Mouse (Mus musculus): Measurements from ENCODE around the gene Sdad1.

Gene Sdad1

GRCm38 (mm10) chr5:92312046-92312715, 1.9 kb upstream of the Sdad1 start:
- peak; percentile 73 for DNase-seq (ENCODE audit: extremely low spot score, low spot score)

GRCm38 (mm10) chr5:92304291-92304690, 6.0 kb downstream of the Sdad1 start:
- DNase-seq (ENCODE audit: extremely low spot score, low spot score): no peak

GRCm38 (mm10) chr5:92302149-92302840, 8.0 kb downstream of the Sdad1 start:
- no peak for DNase-seq (ENCODE audit: extremely low spot score, low spot score)

GRCm38 (mm10) chr5:92294525-92294924, 15.8 kb downstream of the Sdad1 start:
- DNase-seq (ENCODE audit: extremely low spot score, low spot score): no peak

GRCm38 (mm10) chr5:92291652-92292414, 18.4 kb downstream of the Sdad1 start:
- no peak for DNase-seq (ENCODE audit: extremely low spot score, low spot score)

GRCm38 (mm10) chr5:92287840-92288239, 22.4 kb downstream of the Sdad1 start:
- no peak for DNase-seq (ENCODE audit: extremely low spot score, low spot score)

GRCm38 (mm10) chr5:92283107-92283506, 27.2 kb downstream of the Sdad1 start:
- no peak for DNase-seq (ENCODE audit: extremely low spot score, low spot score)

GRCm38 (mm10) chr5:92282571-92282970, 27.7 kb downstream of the Sdad1 start:
- no peak for DNase-seq (ENCODE audit: extremely low spot score, low spot score)

- no peak for DNase-seq (ENCODE audit: extremely low spot score, low spot score)
Measured at GRCm38 (mm10) chr5:92278942-92279537, 31.2 kb downstream of the Sdad1 start.

- peak; percentile 83 for DNase-seq (ENCODE audit: extremely low spot score, low spot score)
Measured at GRCm38 (mm10) chr5:92277437-92278394, 32.6 kb downstream of the Sdad1 start, which contains the start of gene Naaa. Gene Naaa, minus strand, starts transcription at chr5:92278170.

- DNase-seq (ENCODE audit: extremely low spot score, low spot score): no peak
Measured at GRCm38 (mm10) chr5:92270496-92270895, 39.8 kb downstream of the Sdad1 start.

GRCm38 (mm10) chr5:92263761-92264359, 46.4 kb downstream of the Sdad1 start:
- DNase-seq (ENCODE audit: extremely low spot score, low spot score): no peak

- no peak for DNase-seq (ENCODE audit: extremely low spot score, low spot score)
Measured at GRCm38 (mm10) chr5:92262646-92263045, 47.6 kb downstream of the Sdad1 start.

- DNase-seq (ENCODE audit: extremely low spot score, low spot score): peak; percentile 28
Measured at GRCm38 (mm10) chr5:92256218-92256617, 54.1 kb downstream of the Sdad1 start, which contains the start of gene Ppef2. Gene Ppef2, minus strand, starts transcription at chr5:92256278.

- DNase-seq (ENCODE audit: extremely low spot score, low spot score): no peak
Measured at GRCm38 (mm10) chr5:92254476-92254875, 55.8 kb downstream of the Sdad1 start.

- peak; percentile 30 for DNase-seq (ENCODE audit: extremely low spot score, low spot score)
Measured at GRCm38 (mm10) chr5:92252797-92253343, 57.4 kb downstream of the Sdad1 start.

- no peak for DNase-seq (ENCODE audit: extremely low spot score, low spot score)
Measured at GRCm38 (mm10) chr5:92252031-92252430, 58.2 kb downstream of the Sdad1 start.

GRCm38 (mm10) chr5:92248614-92249013, 61.7 kb downstream of the Sdad1 start:
- no peak for DNase-seq (ENCODE audit: extremely low spot score, low spot score)

GRCm38 (mm10) chr5:92245483-92245882, 64.8 kb downstream of the Sdad1 start:
- no peak for DNase-seq (ENCODE audit: extremely low spot score, low spot score)

- DNase-seq (ENCODE audit: extremely low spot score, low spot score): no peak
Measured at GRCm38 (mm10) chr5:92244900-92245299, 65.4 kb downstream of the Sdad1 start.

All from neural tube, embryonic 10.5 days (tissue).